In the genomic region with DNA sequence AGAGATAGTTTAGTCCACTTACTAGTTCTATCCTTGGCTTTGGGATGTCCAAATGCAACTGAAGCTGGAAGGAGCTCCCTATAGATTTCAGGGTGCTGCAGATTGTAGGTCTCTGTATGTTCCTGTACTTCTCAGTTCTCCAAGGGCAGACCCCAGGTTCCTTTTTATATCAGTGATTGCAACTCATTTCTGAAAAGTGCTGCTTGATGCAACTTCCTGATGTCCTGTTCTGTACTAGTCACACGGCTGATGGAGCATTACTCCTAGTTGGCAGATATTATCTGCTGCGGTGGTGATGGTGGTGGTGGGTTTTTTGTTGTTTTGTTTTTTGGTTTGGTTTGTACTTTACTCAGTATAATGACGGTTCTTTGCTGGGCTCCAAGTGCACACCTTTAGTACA, we compare ENCODE assay signal across 15 mouse cellular contexts.
"Had no signal": no experiment of that assay in that cellular context is flagged by ENCODE, and none has a peak within 500 bp of the region (broad histone marks: within the 10 kb centered on the region; RNA-seq: fewer than 3 reads in every experiment).

No protein-coding gene starts in this region.

- H3K27ac ChIP-seq: kidney, postnatal 0 days; limb, embryonic 15.5 days; liver, embryonic 12.5 days; lung, embryonic 15.5 days; midbrain, embryonic 15.5 days; neural tube, embryonic 13.5 days had no signal

- DNase-seq: kidney, adult 9 months; kidney, postnatal 36 days; layer of hippocampus, adult 9-11 months; layer of hippocampus, postnatal 36 days; lung, postnatal 14 days; right cerebral cortex, postnatal 14 days; thymus, postnatal 4 days had no signal

- H3K27me3 ChIP-seq: limb, embryonic 15.5 days; liver, embryonic 12.5 days; lung, embryonic 15.5 days; megakaryocyte, embryonic 14.5 days; midbrain, embryonic 15.5 days; neural tube, embryonic 13.5 days had no signal

- H3K4me1 ChIP-seq: limb, embryonic 15.5 days had no signal

- H3K36me3 ChIP-seq: liver, embryonic 12.5 days; lung, embryonic 15.5 days; midbrain, embryonic 15.5 days had no signal

- H3K9me3 ChIP-seq: limb, embryonic 15.5 days; liver, embryonic 12.5 days; lung, embryonic 15.5 days; megakaryocyte, embryonic 14.5 days; midbrain, embryonic 15.5 days; neural tube, embryonic 13.5 days had no signal

- ATAC-seq: intestine, postnatal 0 days; liver, embryonic 12.5 days; midbrain, embryonic 15.5 days had no signal

- H3K4me3 ChIP-seq: limb, embryonic 15.5 days; liver, embryonic 12.5 days; lung, embryonic 15.5 days; megakaryocyte, embryonic 14.5 days; midbrain, embryonic 15.5 days; neural tube, embryonic 13.5 days had no signal

- H3K9ac ChIP-seq: limb, embryonic 15.5 days; liver, embryonic 12.5 days; lung, embryonic 15.5 days; midbrain, embryonic 15.5 days; neural tube, embryonic 13.5 days had no signal
